Mouse (Mus musculus) small intestine, adult 2 months (tissue): Measurements from ENCODE around the gene Atp6v1fnb.

ENCODE experiments used
- CTCF ChIP-seq: fragments of 200-500 bp; IDR thresholded peaks from 2 replicates; pipeline ENCODE4 v1.5.1; 2012; ENCODE audit warnings: low read depth, mild to moderate bottlenecking, control low read depth, inconsistent platforms, low read length, moderate library complexity, mixed read lengths; ENCODE audit not compliant: insufficient replicate concordance, insufficient read length; ENCODE audit errors: extremely low read depth
- POLR2A ChIP-seq: fragments of 200-500 bp; IDR thresholded peaks from 2 replicates; pipeline ENCODE4 v1.6.1; 2012; ENCODE audit warnings: low read depth, mild to moderate bottlenecking, control low read depth, inconsistent platforms, low read length, moderate library complexity

- TF ChIP-seq POLR2A (no peak), CTCF (no peak)
Measured at GRCm38 (mm10) chr6:29445354-29445753, 25.9 kb upstream of the Atp6v1fnb start.
